Mouse (Mus musculus): ENCODE data around the gene Wdr93. TPM values are rescaled to one million over a fixed set of nuclear protein-coding genes. Genes with fewer than 3 reads are reported as not detected.
"Not testable (repeated sequence)": the region's sequence is repeated elsewhere in the genome, so short reads cannot be mapped to it uniquely, and the experiment has no call there.

Wdr93 gene
- polyA plus RNA-seq, 1 experiment from 2014 or later, result 0.45 TPM

DNA sequence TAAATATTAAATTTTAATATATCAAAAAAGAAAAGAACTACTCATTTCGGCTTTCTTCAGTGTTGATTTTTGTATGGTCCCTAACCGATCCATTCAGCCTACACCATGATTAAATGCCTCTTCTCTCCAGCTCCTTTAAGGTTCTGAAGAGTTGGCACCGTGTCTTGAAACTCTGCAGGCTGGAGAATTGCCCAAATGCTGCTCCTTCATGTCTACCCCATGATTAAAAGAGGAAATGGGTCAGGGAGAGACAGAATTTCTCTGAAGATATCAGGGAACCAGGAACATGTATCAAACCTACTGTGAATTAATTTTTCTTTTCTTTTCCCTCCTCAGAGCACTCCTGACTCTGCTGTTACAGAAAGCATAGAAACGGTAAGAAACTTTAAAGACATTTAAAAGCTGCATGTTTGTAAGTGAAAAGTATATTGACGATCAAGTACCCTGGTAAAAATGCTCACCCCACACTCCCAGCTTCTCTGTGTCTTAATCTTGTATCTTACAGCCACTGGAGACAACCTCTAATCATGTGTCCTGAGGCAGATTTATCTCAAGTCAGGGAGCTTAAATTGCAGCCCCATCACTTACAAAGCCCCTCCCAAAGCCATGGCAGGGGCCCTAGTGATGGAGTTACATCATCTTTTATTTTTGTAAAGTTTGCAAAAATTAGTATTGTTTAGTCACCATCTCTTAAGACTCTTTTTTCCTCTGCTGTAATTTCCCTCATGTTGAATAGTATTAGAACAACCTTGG is 18.3 kb downstream of the Wdr93 start:
- H3K27ac ChIP-seq, result no peak overlapping the region
- DNase-seq (ENCODE audit: extremely low spot score, low spot score), result no peak
- 86% methylated on average over 5 of the region's 5 CpGs for WGBS
- H3K4me1 ChIP-seq, result no peaks in the 10 kb centered on the region
- H3K4me3 ChIP-seq, result no peak overlapping the region
- no peaks in the 10 kb centered on the region for H3K27me3 ChIP-seq (ENCODE audit: poor library complexity, severe bottlenecking)
- H3K9me3 ChIP-seq, result no peaks in the 10 kb centered on the region
- H3K36me3 ChIP-seq (replicated peaks), result no peaks in the 10 kb centered on the region

DNA sequence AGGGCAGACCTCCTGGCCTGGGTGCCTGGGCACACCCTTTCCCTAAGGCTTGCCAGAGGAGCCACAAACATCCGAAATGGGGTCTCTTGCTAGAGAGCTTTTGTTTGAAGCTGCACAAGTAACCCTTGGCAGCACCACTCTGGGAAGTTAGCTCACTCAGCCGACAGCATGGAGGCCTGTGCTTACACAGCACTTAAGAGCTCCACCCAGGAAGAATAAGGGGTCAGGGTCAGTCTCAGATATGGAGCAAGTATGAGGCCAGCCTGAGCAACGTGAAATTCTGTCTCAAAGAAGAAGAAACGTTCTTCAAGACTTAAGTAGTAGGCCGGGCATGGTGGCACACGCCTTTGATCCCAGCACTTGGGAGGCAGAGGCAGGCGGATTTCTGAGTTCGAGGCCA is 19.1 kb downstream of the Wdr93 start:
- WGBS, result 81% methylated on average over 8 of the region's 8 CpGs
- H3K27ac ChIP-seq, result no peak overlapping the region

DNA sequence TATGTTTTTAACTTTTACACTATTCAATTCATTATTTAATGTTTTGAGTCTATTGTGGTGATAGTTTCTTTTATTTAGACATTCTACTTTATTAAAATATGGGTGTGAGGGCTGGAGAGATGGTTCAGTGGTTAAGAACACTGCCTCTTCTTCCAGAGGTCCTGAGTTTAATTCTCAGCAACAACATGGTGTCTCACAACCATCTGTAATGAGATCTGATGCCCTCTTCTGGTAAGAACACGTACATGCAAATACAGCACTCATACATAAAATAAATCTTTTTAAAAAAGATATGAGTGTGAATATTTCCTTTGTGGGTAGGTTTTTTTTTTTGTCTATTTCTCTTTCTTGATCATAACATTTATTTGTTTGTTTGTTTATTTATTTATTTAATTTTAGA is 23.0 kb downstream of the Wdr93 start:
- Histone ChIP-seq H3K4me1 (no peaks in the 10 kb centered on the region), H3K27ac (no peak overlapping the region), H3K27me3 (ENCODE audit: poor library complexity, severe bottlenecking) (no peaks in the 10 kb centered on the region), H3K9me3 (no peaks in the 10 kb centered on the region), H3K4me3 (no peak overlapping the region), H3K36me3 (replicated peaks) (no peaks in the 10 kb centered on the region)
- no peak for DNase-seq (ENCODE audit: extremely low spot score, low spot score)
- 52% methylated on average over 1 of the region's 1 CpGs for WGBS

More for the DNA sequence above, 19.1 kb downstream of the Wdr93 start:
- Histone ChIP-seq H3K36me3 (replicated peaks) (no peaks in the 10 kb centered on the region), H3K27me3 (ENCODE audit: poor library complexity, severe bottlenecking) (no peaks in the 10 kb centered on the region), H3K4me3 (no peak overlapping the region), H3K9me3 (no peaks in the 10 kb centered on the region), H3K4me1 (no peaks in the 10 kb centered on the region)
- DNase-seq (ENCODE audit: extremely low spot score, low spot score), result no peak

- no peak for DNase-seq (ENCODE audit: extremely low spot score, low spot score)
- no peak overlapping the region for H3K27ac ChIP-seq
- H3K9me3 ChIP-seq, result no peaks in the 10 kb centered on the region
- 92% methylated on average over 3 of the region's 3 CpGs for WGBS
- no peaks in the 10 kb centered on the region for H3K27me3 ChIP-seq (ENCODE audit: poor library complexity, severe bottlenecking)
- H3K4me1 ChIP-seq, result peaks cover 15% of the 10 kb centered on the region
- no peaks in the 10 kb centered on the region for H3K36me3 ChIP-seq (replicated peaks)
- no peak overlapping the region for H3K4me3 ChIP-seq
Measured at GRCm38 (mm10) chr7:79769664-79770063, 26.7 kb downstream of the Wdr93 start.

DNA sequence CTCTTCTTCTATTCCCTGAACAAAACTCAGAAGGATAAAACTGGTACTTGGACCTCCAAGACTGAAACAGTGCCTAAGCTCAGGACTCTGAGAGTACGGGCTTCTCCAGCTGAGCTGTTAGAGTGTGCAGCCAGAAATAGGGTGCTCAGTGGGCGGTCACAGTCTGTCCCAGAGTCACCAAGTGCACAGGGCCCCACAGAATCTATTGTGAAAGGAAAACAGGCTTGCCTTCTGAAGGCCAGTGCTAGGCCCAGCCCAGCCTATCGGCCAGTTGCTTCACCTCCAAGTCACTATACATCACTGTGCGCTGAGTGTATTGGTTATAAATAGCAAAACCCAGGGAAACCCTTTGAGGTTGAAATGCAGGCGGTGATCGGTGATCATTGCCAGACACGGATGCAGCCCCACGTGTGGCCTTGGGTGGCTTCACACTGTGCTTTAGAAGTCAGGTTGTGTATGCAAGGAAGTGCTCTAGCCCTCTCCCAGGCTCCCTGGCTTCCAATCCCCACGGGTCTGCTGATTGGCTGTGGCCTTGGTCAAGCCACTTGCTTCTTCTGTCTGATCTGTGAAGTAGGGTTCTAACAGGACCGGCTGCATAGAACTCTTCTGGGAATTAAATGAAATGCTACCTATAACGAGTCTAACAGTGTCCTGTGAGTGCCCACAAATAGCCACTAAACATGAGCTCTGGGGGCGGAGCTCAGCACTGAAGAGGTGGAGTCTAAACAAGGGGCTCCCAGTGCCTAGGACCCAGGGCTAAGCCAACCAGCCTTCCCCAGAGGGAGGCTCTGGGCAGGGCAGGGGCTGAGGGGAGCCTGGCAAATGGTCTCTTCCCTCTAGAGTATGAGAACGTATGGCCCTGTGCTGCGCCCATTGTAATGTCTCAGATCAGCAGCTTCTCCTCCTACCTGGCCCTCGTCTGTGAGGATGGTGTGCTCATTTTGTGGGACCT is 28.9 kb downstream of the Wdr93 start:
- Histone ChIP-seq H3K9me3 (no peaks in the 10 kb centered on the region), H3K4me1 (peaks cover 15% of the 10 kb centered on the region), H3K4me3 (no peak overlapping the region), H3K36me3 (replicated peaks) (no peaks in the 10 kb centered on the region), H3K27ac (no peak overlapping the region), H3K27me3 (ENCODE audit: poor library complexity, severe bottlenecking) (no peaks in the 10 kb centered on the region)
- no peak for DNase-seq (ENCODE audit: extremely low spot score, low spot score)
- WGBS, result 50% methylated on average over 15 of the region's 15 CpGs

DNA sequence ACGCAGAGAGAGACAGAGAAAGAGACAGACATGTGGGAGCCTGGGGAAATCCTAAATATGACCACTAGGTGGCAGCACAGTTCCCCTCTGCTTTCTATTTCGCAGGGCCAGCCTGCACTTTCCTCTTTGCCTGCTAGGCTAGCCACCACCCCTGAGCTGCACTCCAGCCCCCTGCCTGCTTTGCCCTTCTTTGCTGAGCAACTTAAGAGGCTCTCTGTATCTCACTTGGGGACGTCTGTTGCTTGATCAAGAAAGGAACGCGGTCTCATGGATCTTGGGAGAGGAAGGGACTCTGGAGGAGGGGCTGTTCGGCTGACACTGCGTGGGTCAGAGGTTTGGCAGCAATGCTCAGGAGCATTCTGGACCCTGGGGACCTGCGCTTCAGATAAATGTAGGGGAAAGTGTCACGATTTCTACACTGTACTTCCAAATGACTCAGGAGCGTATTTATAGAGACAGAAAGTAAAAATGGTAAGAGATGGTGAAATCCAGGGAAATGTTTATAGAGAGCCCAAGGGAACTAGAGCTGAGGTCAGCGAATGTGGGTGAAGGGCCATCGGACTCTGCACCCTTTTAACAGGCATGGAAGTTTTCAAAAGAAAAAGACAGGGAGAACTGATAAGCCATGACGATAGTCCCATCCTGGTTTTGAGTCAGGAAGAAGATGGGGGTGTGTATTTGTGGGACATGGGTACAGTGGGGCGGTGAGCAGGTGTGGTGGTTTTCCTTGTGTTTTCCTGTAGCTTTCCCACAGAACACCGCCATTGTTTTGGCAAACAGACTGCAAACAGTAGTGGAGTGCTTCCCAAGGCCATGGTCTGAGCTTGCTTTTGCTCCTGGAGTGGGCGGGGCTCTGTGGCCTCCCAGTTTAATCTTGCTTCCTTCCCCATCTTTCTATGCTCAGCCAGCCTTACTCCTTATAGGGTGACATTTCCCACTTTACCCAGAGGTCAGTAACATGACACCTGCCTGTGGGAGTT is 38.0 kb downstream of the Wdr93 start:
- no peaks in the 10 kb centered on the region for H3K9me3 ChIP-seq
- H3K4me3 ChIP-seq, result peak overlapping the region; percentile 35
- peak; percentile 79 for DNase-seq (ENCODE audit: extremely low spot score, low spot score)
- 0 out of 2 replicates have a peak, but pooled peaks cover 4% of the 10 kb centered on the region for H3K27me3 ChIP-seq (ENCODE audit: poor library complexity, severe bottlenecking)
- no peaks in the 10 kb centered on the region for H3K36me3 ChIP-seq (replicated peaks)
- H3K4me1 ChIP-seq, result peaks cover 12% of the 10 kb centered on the region
- H3K27ac ChIP-seq, result no peak overlapping the region
- 31% methylated on average over 16 of the region's 16 CpGs for WGBS

DNA sequence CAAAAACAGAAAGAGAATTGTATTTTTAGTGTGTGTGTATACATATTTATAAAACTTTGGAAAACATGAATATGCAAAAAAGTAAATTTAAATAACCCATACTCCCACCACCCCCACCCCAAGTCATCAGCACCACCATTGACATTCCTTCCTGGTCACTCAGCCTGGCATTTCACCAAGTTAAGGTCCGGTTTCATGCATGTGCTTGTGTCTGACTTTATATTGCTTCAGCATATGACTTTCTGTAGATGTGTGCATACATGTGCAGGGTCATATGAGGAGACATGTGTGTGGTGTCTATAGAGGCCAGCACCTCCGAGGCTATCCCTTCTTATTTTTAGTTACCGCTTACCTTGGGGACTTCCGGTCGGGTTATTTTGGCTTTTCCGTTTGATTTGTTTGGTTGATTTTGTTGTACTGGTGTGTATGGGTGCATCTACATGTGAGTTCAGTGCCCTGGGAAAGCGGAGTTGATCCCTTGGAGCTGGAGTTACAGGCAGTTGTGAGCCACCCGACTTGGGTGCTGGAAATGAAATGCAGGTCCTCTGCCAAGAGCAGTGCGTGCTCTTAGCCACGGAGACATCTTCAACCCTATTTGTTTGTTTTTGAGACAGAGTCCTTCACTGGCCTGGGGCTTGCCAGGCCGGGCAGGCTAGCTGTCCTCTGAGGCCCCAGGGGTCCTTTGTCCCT is 39.0 kb downstream of the Wdr93 start:
- Histone ChIP-seq H3K9me3 (no peaks in the 10 kb centered on the region), H3K4me1 (peaks cover 14% of the 10 kb centered on the region), H3K4me3 (no peak overlapping the region), H3K27me3 (ENCODE audit: poor library complexity, severe bottlenecking) (peaks cover 10% of the 10 kb centered on the region), H3K27ac (no peak overlapping the region), H3K36me3 (replicated peaks) (no peaks in the 10 kb centered on the region)
- no peak for DNase-seq (ENCODE audit: extremely low spot score, low spot score)
- WGBS, result 83% methylated on average over 11 of the region's 11 CpGs

DNA sequence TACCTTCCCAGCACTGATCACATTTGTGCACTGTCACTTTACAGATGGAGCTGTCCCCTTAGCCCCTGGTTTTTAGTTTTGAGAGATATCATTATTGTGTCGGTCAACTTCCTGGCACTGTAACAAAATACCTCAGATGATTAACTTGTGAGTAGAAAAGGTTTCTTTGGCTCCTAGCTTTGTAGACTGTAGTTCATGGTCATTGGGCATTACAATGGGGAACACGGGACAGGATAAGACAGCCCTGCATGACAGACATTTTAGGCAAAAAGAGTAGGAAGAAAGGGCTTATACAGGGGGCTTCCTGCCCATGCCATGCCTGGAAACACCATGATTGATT is 39.5 kb downstream of the Wdr93 start:
- Histone ChIP-seq H3K9me3 (no peaks in the 10 kb centered on the region), H3K4me3 (no peak overlapping the region), H3K36me3 (replicated peaks) (no peaks in the 10 kb centered on the region), H3K27me3 (ENCODE audit: poor library complexity, severe bottlenecking) (peaks cover 15% of the 10 kb centered on the region), H3K27ac (no peak overlapping the region), H3K4me1 (peaks cover 14% of the 10 kb centered on the region)
- WGBS, result 87% methylated on average over 2 of the region's 2 CpGs
- no peak for DNase-seq (ENCODE audit: extremely low spot score, low spot score)

DNA sequence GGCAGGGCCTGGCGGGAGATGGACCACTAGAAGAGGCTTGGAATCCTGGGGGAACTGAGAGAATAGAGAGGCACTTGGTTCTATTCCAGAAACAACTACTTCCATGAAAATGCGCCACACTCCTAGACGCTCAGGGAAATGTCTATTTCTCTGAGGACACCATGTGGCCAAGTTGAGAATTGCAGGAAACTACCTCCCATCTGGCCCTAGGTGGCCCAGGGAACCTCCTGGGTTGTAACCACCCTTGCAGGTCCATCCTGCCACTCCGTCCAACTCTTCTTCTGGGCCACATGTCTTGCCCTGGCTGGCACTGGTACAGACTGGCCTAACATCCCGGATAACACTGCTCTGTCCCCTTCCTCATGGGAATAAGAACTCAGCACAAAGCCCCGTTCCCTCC is 43.3 kb downstream of the Wdr93 start:
- WGBS, result 26% methylated on average over 6 of the region's 6 CpGs
- Histone ChIP-seq H3K9me3 (no peaks in the 10 kb centered on the region), H3K27ac (no peak overlapping the region), H3K27me3 (ENCODE audit: poor library complexity, severe bottlenecking) (peaks cover 42% of the 10 kb centered on the region), H3K4me1 (peaks cover 26% of the 10 kb centered on the region), H3K4me3 (no peak overlapping the region), H3K36me3 (replicated peaks) (no peaks in the 10 kb centered on the region)
- peak; percentile 64 for DNase-seq (ENCODE audit: extremely low spot score, low spot score)

DNA sequence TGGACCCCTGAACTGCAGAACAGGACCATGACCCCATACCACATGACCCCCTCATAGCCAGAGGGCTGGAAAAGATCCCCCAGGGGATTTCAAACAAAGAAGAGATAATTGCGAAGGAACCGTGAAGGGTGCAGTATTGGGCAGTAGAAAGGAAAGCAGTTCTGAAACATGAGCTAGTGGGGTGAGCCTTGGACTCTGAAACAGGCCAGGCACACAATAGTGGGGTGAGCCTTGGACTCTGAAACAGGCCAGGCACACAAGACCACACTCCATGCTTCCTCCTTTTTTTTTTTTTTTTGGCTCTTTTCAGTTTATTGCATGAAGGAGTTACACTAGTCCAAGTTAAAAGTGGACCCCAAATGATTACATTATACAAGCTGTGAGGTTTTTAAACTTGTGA is 46.8 kb downstream of the Wdr93 start:
- peaks cover 41% of the 10 kb centered on the region for H3K4me1 ChIP-seq
- not testable (repeated sequence) for H3K4me3 ChIP-seq; DNase-seq (ENCODE audit: extremely low spot score, low spot score); H3K36me3 ChIP-seq (replicated peaks); H3K9me3 ChIP-seq; H3K27ac ChIP-seq
- 26% methylated on average over 2 of the region's 2 CpGs for WGBS
- H3K27me3 ChIP-seq (ENCODE audit: poor library complexity, severe bottlenecking), result peaks cover 77% of the 10 kb centered on the region

DNA sequence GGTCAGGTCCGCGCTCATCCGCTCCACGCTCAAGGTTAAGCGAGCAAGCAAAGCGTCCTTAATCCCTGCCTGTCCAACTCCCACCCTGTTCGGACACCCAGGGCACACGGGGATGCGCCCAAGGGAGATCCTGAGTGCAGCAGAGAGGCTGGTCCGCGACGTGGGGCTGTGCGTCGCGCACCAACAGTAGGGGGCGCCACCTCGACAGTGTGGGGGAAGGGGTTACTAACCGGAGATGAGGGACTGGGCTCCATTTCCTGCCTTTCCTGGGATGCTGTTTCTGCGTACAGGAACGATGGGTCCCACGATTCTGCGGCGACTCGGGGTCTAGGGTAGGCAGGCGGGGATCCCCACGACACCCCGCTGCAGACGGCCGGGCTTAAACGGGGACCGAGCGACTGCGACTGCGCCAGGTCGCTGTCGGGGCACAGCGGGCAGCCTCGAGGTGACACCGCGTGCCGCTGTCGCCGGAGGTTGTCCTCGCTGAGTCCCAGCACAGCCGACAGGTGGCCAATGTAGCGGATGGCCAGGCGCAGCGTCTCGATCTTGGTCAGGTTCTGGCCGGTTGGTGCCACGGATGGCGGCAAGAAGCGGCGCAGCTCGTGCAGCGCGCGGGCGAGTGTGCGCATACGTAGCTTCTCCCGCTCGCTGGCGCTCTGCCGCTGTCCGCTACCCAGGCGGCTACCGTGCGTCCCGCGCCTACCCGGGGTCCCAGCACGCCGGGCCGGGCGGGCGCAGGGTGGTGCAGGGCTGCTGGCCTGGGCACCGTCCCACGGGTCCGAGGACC is 49.9 kb downstream of the Wdr93 start:
- Histone ChIP-seq H3K9me3 (no peaks in the 10 kb centered on the region), H3K4me3 (peak overlapping the region; percentile 56), H3K27me3 (ENCODE audit: poor library complexity, severe bottlenecking) (peaks cover 92% of the 10 kb centered on the region), H3K4me1 (peaks cover 49% of the 10 kb centered on the region), H3K36me3 (replicated peaks) (no peaks in the 10 kb centered on the region), H3K27ac (peak overlapping the region; percentile 48)
- WGBS, result 2% methylated on average over 80 of the region's 80 CpGs
- peak; percentile 47 for DNase-seq (ENCODE audit: extremely low spot score, low spot score)

Data from forebrain, embryonic 10.5 days (tissue).